Comparison of ENCODE assay signal across 7 mouse cellular contexts in the genomic region with DNA sequence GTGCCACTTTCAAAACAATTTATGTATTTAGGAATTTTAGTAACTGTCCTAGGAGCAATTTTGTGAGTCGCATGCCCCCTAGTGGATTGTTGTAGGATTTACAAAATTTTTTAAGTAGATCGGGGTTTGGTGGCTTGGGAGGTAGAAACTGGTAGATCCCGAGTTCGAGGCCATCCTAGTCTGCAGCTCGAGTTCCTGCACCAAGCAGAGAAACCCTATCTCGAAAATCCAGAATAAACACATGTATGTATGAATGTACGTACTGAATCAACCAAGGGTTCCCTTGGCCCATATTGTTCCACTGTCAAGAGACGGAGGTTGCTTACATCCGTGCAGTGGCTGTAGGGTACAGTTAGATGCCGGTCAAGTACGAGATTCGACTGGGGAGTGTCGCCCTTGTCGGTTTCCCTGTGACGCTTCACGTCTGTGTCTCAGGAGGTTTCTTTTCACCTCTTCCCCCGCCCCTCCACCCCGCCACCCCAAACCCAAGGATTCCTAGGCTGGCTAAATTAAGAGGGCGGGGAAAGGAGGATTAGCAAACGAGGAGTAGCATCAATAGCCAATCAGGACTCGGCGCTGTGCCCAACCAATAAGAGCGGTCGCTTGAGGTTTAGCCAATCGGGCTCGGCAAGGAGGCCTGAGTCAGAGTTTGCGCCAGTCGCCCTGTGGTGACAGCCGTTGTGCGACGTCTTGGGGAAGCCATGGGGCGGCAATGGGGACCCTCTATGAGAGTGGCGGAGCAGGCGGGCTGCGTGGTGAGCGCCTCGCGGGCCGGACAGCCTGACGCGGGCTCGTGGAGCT. TPM values are rescaled to one million over a fixed set of nuclear protein-coding genes. Genes with fewer than 3 reads are reported as not detected.
DNase-seq lines count a peak whose midpoint lies in the region; ATAC-seq lines count a peak whose summit lies in the region.

A gene (plus strand): TSS at position 645 of the 801 bp plus-strand sequence.

- peak; percentile 99 for DNase-seq in adrenal gland, postnatal 14 days
- peak; percentile 98 for DNase-seq in embryonic facial prominence, embryonic 11.5 days (ENCODE audit: low spot score)
- peak; percentile 97 for DNase-seq in kidney, adult 11 months
- peak; percentile 90 for DNase-seq in limb, embryonic 10.5 days (ENCODE audit: low spot score)
- peak; percentile 83 for DNase-seq in spleen, adult 12 weeks (ENCODE audit: low spot score)

- H3K4me1 ChIP-seq in embryonic facial prominence, embryonic 11.5 days (ENCODE audit: control insufficient read depth, insufficient read depth, low read length): peaks cover 4% of the 10 kb centered on the region; the same call in 1 of the 2 replicates
- peaks cover 26% of the 10 kb centered on the region for H3K4me1 ChIP-seq in limb, embryonic 10.5 days
- peaks cover 20% of the 10 kb centered on the region for H3K4me1 ChIP-seq in midbrain, embryonic 13.5 days (replicated peaks)

- H3K27ac ChIP-seq in embryonic facial prominence, embryonic 11.5 days (replicated peaks; ENCODE audit: low read depth, low read length): no peak within 1 kb of the TSS
- peak within 1 kb of the TSS; percentile 82 for H3K27ac ChIP-seq in limb, embryonic 10.5 days
- peak within 1 kb of the TSS; percentile 72 for H3K27ac ChIP-seq in midbrain, embryonic 13.5 days

- no peaks in the 10 kb centered on the region for H3K9me3 ChIP-seq in embryonic facial prominence, embryonic 11.5 days (replicated peaks; ENCODE audit: control insufficient read depth, low read length)
- H3K9me3 ChIP-seq in limb, embryonic 10.5 days (replicated peaks): no peaks in the 10 kb centered on the region
- no peaks in the 10 kb centered on the region for H3K9me3 ChIP-seq in midbrain, embryonic 13.5 days

- H3K27me3 ChIP-seq in embryonic facial prominence, embryonic 11.5 days (ENCODE audit: control insufficient read depth, insufficient read depth, low read length): no peaks in the 10 kb centered on the region
- no peaks in the 10 kb centered on the region for H3K27me3 ChIP-seq in limb, embryonic 10.5 days (ENCODE audit: low read depth, poor library complexity, severe bottlenecking)
- no peaks in the 10 kb centered on the region for H3K27me3 ChIP-seq in midbrain, embryonic 13.5 days

- peak within 1 kb of the TSS; percentile 74 for H3K9ac ChIP-seq in embryonic facial prominence, embryonic 11.5 days (replicated peaks; ENCODE audit: low read length)
- peak within 1 kb of the TSS; percentile 82 for H3K9ac ChIP-seq in midbrain, embryonic 13.5 days (replicated peaks)

- peak; percentile 95 for ATAC-seq in embryonic facial prominence, embryonic 11.5 days (replicated peaks; ENCODE audit: insufficient number of reproducible peaks, low FRiP score, low TSS enrichment, low read depth)
- peak; percentile 93 for ATAC-seq in granulocyte monocyte progenitor cell, adult 5-6 weeks (replicated peaks; ENCODE audit: poor library complexity, severe bottlenecking)
- ATAC-seq in midbrain, embryonic 13.5 days: peak; percentile 98

- peak within 1 kb of the TSS; percentile 97 for H3K4me2 ChIP-seq in embryonic facial prominence, embryonic 11.5 days (ENCODE audit: low read depth, low read length)
- H3K4me2 ChIP-seq in midbrain, embryonic 13.5 days (replicated peaks): peak within 1 kb of the TSS; percentile 100

- H3K36me3 ChIP-seq in embryonic facial prominence, embryonic 11.5 days (replicated peaks; ENCODE audit: control insufficient read depth, insufficient read depth, low read depth, low read length): no peaks in the 10 kb centered on the region; the same call in none of the 2 replicates
- peaks cover 68% of the 10 kb centered on the region for H3K36me3 ChIP-seq in limb, embryonic 10.5 days
- H3K36me3 ChIP-seq in midbrain, embryonic 13.5 days: peaks cover 43% of the 10 kb centered on the region

- under 1% methylated on average over 42 of the region's 42 CpGs for WGBS in embryonic facial prominence, embryonic 11.5 days
- 1% methylated on average over 42 of the region's 42 CpGs for WGBS in limb, embryonic 10.5 days
- WGBS in midbrain, embryonic 13.5 days: under 1% methylated on average over 42 of the region's 42 CpGs

- peak within 1 kb of the TSS; percentile 87 for H3K4me3 ChIP-seq in embryonic facial prominence, embryonic 11.5 days (ENCODE audit: low read depth, low read length)
- H3K4me3 ChIP-seq in limb, embryonic 10.5 days: peak within 1 kb of the TSS; percentile 97
- H3K4me3 ChIP-seq in midbrain, embryonic 13.5 days (replicated peaks): peak within 1 kb of the TSS; percentile 96

RNA-seq across cellular contexts. Expression of the gene that starts here (rescaled TPM):
- total RNA-seq in adrenal gland, postnatal 14 days (2021): 87.8 and 94.3 TPM in 2 replicates
- polyA plus RNA-seq in embryonic facial prominence, embryonic 11.5 days (2014; fragmentation: Nextera tagmentation; extraction: Ambion mirVana): 30.7 and 36.6 TPM in 2 replicates
- 14.7 and 19.2 TPM in 2 replicates for total RNA-seq in granulocyte monocyte progenitor cell, adult 5-6 weeks (2014; fragmentation: Nextera tagmentation)
- total RNA-seq in granulocyte monocyte progenitor cell, adult 5-6 weeks (2017): 20.3 and 24.8 TPM in 2 replicates
- 38.2 and 39.9 TPM in 2 replicates for polyA plus RNA-seq in limb, embryonic 10.5 days (2016; fragmentation: Nextera tagmentation; extraction: Ambion mirVana)
- polyA plus RNA-seq in midbrain, embryonic 13.5 days (2015; fragmentation: Nextera tagmentation; extraction: Ambion mirVana): 16.3 and 24.9 TPM in 2 replicates
